Mouse (Mus musculus) stomach, postnatal 0 days (tissue): ENCODE measurements at regions not wholly inside any gene's neighbourhood (a gene's known extent, or its start where the extent isn't known, plus 50 kb on each side); places are given as distances from the start of the nearest gene placed in this dataset.

Experiments
- CTCF ChIP-seq: IDR thresholded peaks from 2 replicates; pipeline ENCODE4 v1.5.1; 2016; ENCODE audit warnings: antibody characterized with exemption, low read depth, mild to moderate bottlenecking, moderate library complexity
- EP300 ChIP-seq: optimal IDR thresholded peaks from 2 replicates; pipeline ENCODE3; 2016; ENCODE audit warnings: antibody characterized with exemption

GRCm38 (mm10) chr1:137225418-137225817 is 265.2 kb upstream of the Nr5a2 start:
- TF ChIP-seq CTCF = peak; percentile 86
- TF ChIP-seq EP300 = no peak
